Mouse (Mus musculus) embryonic fibroblast, embryonic 13.5 days (primary cell): ENCODE data around the gene Ppid.

Experiments
- CTCF ChIP-seq: IDR thresholded peaks from 2 replicates; pipeline ENCODE4 v1.5.1; 2011; ENCODE audit warnings: mild to moderate bottlenecking, control low read depth, low read length, moderate library complexity, borderline replicate concordance; ENCODE audit not compliant: insufficient read depth
- POLR2A ChIP-seq: IDR thresholded peaks from 2 replicates; pipeline ENCODE4 v1.6.1; 2011; ENCODE audit warnings: low read depth, mild to moderate bottlenecking, control low read depth, low read length, moderate library complexity

DNA sequence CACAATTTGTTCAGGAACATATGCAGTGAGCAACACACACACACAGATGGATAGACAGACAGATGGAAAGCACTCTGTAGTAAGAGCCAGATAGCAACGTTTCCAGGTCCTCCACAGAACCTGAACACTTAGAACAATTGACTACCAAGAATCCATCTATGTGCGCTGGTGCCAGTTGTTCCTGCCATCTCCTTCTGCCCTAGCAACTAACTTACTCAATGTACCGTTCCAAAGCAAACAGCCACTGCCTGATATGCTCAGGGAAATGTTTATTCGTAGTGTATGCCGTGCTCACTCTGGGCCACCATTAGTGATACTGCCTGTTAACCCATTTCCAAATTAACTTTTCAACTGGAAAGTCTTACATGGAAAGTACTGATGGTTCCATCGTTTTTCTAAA is 36.1 kb upstream of the Ppid start:
- no peak for TF ChIP-seq CTCF
- no peak for TF ChIP-seq POLR2A
